Mouse (Mus musculus): ENCODE measurements around the gene Plekhh3. TPM values are rescaled to one million over a fixed set of nuclear protein-coding genes. Genes with fewer than 3 reads are reported as not detected.

Plekhh3 gene
- polyA plus RNA-seq (2017; shearing (Covaris generic)): not detected

- ATAC-seq: peak; percentile 49
Measured at GRCm38 (mm10) chr11:101170811-101171610, at the start of gene Plekhh3. Gene Plekhh3 (minus strand): TSS chr11:101171351.

- no peak for ATAC-seq
Measured at GRCm38 (mm10) chr11:101220853-101221252, 49.7 kb upstream of the Plekhh3 start.

- ATAC-seq: peak; percentile 26
Measured at GRCm38 (mm10) chr11:101218436-101219055, 47.4 kb upstream of the Plekhh3 start.

GRCm38 (mm10) chr11:101216936-101217335, 45.8 kb upstream of the Plekhh3 start:
- ATAC-seq: no peak

GRCm38 (mm10) chr11:101211970-101212369, 40.8 kb upstream of the Plekhh3 start:
- ATAC-seq: peak; percentile 82

GRCm38 (mm10) chr11:101200986-101201385, 29.8 kb upstream of the Plekhh3 start:
- no peak for ATAC-seq

GRCm38 (mm10) chr11:101199555-101199954, 28.4 kb upstream of the Plekhh3 start:
- no peak for ATAC-seq

- ATAC-seq: peak; percentile 29
Measured at GRCm38 (mm10) chr11:101196175-101196574, 25.0 kb upstream of the Plekhh3 start.

- no peak for ATAC-seq
Measured at GRCm38 (mm10) chr11:101195571-101195970, 24.4 kb upstream of the Plekhh3 start.

GRCm38 (mm10) chr11:101195101-101195500, 23.9 kb upstream of the Plekhh3 start:
- no peak for ATAC-seq

- ATAC-seq: no peak
Measured at GRCm38 (mm10) chr11:101194643-101195042, 23.5 kb upstream of the Plekhh3 start.

- ATAC-seq: no peak
Measured at GRCm38 (mm10) chr11:101194137-101194536, 23.0 kb upstream of the Plekhh3 start.

- no peak for ATAC-seq
Measured at GRCm38 (mm10) chr11:101193076-101193475, 21.9 kb upstream of the Plekhh3 start.

GRCm38 (mm10) chr11:101192646-101193045, 21.5 kb upstream of the Plekhh3 start:
- ATAC-seq: no peak

GRCm38 (mm10) chr11:101191919-101192470, 20.8 kb upstream of the Plekhh3 start:
- ATAC-seq: no peak

GRCm38 (mm10) chr11:101190913-101191907, 20.1 kb upstream of the Plekhh3 start:
- no peak for ATAC-seq

- no peak for ATAC-seq
Measured at GRCm38 (mm10) chr11:101190181-101190912, 19.2 kb upstream of the Plekhh3 start.

- ATAC-seq: no peak
Measured at GRCm38 (mm10) chr11:101189495-101190180, 18.5 kb upstream of the Plekhh3 start.

- no peak for ATAC-seq
Measured at GRCm38 (mm10) chr11:101188166-101188805, 17.1 kb upstream of the Plekhh3 start.

- no peak for ATAC-seq
Measured at GRCm38 (mm10) chr11:101187541-101187940, 16.4 kb upstream of the Plekhh3 start.

Data from CD4-positive, CD25-positive, alpha-beta regulatory T cell, adult 4 months (primary cell).